Mouse (Mus musculus) MEL (cell line): ENCODE measurements around the gene Hoxa9. TPM values are rescaled to one million over a fixed set of nuclear protein-coding genes. Genes with fewer than 3 reads are reported as not detected.

Source experiments
- DNase-seq: peaks from one replicate; pipeline ENCODE4 v3.0.0; 2011; ENCODE audit warnings: low read depth, low spot score
- H3K27ac ChIP-seq: 2 replicates; pipeline ENCODE4 v1.5.1; 2012; ENCODE audit warnings: low read depth, mild to moderate bottlenecking, control low read depth, low read length, moderate library complexity; ENCODE audit not compliant: control insufficient read depth
- H3K27me3 ChIP-seq, 2 experiments: fragments of 150-350 bp in 1 of 2; sonication (generic) in 1 of 2; 2 replicates each; pipeline ENCODE4 v1.6.1; 2012; ENCODE audit warnings: low read length in 2 of 2, mild to moderate bottlenecking in 2 of 2, improper control_type of control experiment in 1 of 2, moderate library complexity in 1 of 2; ENCODE audit not compliant: insufficient read depth in 2 of 2, control insufficient read depth in 1 of 2
- H3K36me3 ChIP-seq, 2 experiments: 2 replicates each; pipeline ENCODE4 v1.6.1; 2012 to 2014; ENCODE audit warnings: low read length in 2 of 2, improper control_type of control experiment in 1 of 2, inconsistent platforms in 1 of 2, mild to moderate bottlenecking in 1 of 2; ENCODE audit not compliant: insufficient read depth in 2 of 2, control insufficient read depth in 1 of 2
- H3K4me1 ChIP-seq, 2 experiments: fragments of 150-350 bp in 1 of 2; sonication (generic) in 1 of 2; 2 replicates each; pipeline ENCODE4 v1.6.1; 2012; ENCODE audit warnings: low read length in 2 of 2, improper control_type of control experiment in 1 of 2, mild to moderate bottlenecking in 1 of 2; ENCODE audit not compliant: insufficient read depth in 2 of 2, control insufficient read depth in 1 of 2
- H3K4me3 ChIP-seq, 2 experiments: fragments of 150-350 bp in 1 of 2; sonication (generic) in 1 of 2; 2 replicates each; pipeline ENCODE4 v1.5.1; 2012; ENCODE audit warnings: low read depth in 2 of 2, low read length in 2 of 2, mild to moderate bottlenecking in 2 of 2, moderate library complexity in 2 of 2, control low read depth in 1 of 2, improper control_type of control experiment in 1 of 2; ENCODE audit not compliant: control insufficient read depth in 1 of 2, insufficient read depth in 1 of 2
- H3K79me2 ChIP-seq: 2 replicates; pipeline ENCODE4 v1.6.1; 2012; ENCODE audit warnings: mild to moderate bottlenecking, low read length, moderate library complexity; ENCODE audit not compliant: control insufficient read depth, poor library complexity, insufficient read depth
- H3K9ac ChIP-seq: 2 replicates; pipeline ENCODE4 v1.6.1; 2012; ENCODE audit warnings: low read depth, mild to moderate bottlenecking, control low read depth, low read length, moderate library complexity; ENCODE audit not compliant: control insufficient read depth, poor library complexity, severe bottlenecking
- H3K9me3 ChIP-seq: fragments of 150-350 bp; sonication (generic); replicated peaks from 2 replicates; pipeline ENCODE4 v1.6.1; 2012; ENCODE audit warnings: mild to moderate bottlenecking, low read length, improper control_type of control experiment, moderate library complexity; ENCODE audit not compliant: insufficient read depth
- CHD2 ChIP-seq: IDR thresholded peaks from 2 replicates; pipeline ENCODE4 v1.6.1; 2011; ENCODE audit warnings: low read length, improper control_type of control experiment
- EP300 ChIP-seq, 2 experiments: IDR thresholded peaks; 2 replicates each; pipeline ENCODE4 v1.6.1; 2011; ENCODE audit warnings: improper control_type of control experiment in 2 of 2, low read length in 2 of 2, low read depth in 1 of 2, mild to moderate bottlenecking in 1 of 2
- GABPA ChIP-seq: IDR thresholded peaks from 2 replicates; pipeline ENCODE4 v1.6.1; 2012; ENCODE audit warnings: low read depth, mild to moderate bottlenecking, inconsistent platforms, low read length, improper control_type of control experiment, moderate library complexity
- GATA1 ChIP-seq: IDR thresholded peaks from 2 replicates; pipeline ENCODE4 v1.6.1; 2011; ENCODE audit warnings: low read depth, low read length, improper control_type of control experiment
- HCFC1 ChIP-seq: IDR thresholded peaks from 2 replicates; pipeline ENCODE4 v1.6.1; 2012; ENCODE audit warnings: low read depth, mild to moderate bottlenecking, inconsistent platforms, low read length, improper control_type of control experiment, moderate library complexity
- MAFK ChIP-seq: IDR thresholded peaks from 2 replicates; pipeline ENCODE4 v1.6.1; 2011; ENCODE audit warnings: low read depth, mild to moderate bottlenecking, low read length, improper control_type of control experiment, borderline replicate concordance
- MAX ChIP-seq: IDR thresholded peaks from 2 replicates; pipeline ENCODE4 v1.6.1; 2011; ENCODE audit warnings: low read length, improper control_type of control experiment
- MYC ChIP-seq: IDR thresholded peaks from 2 replicates; pipeline ENCODE4 v1.6.1; 2011; ENCODE audit warnings: low read depth, mild to moderate bottlenecking, low read length, improper control_type of control experiment, moderate library complexity
- NRF1 ChIP-seq: IDR thresholded peaks from 2 replicates; pipeline ENCODE4 v1.6.1; 2014; ENCODE audit warnings: low read depth, mild to moderate bottlenecking, inconsistent platforms, low read length, improper control_type of control experiment, moderate library complexity; ENCODE audit not compliant: poor library complexity, insufficient read depth, severe bottlenecking
- POLR2AphosphoS2 ChIP-seq: IDR thresholded peaks from 2 replicates; pipeline ENCODE4 v1.6.1; 2011; ENCODE audit warnings: low read length, improper control_type of control experiment
- POLR2AphosphoS5 ChIP-seq: IDR thresholded peaks from 2 replicates; pipeline ENCODE4 v1.6.1; 2012; ENCODE audit warnings: low read depth, borderline replicate concordance, mild to moderate bottlenecking, inconsistent platforms, low read length, moderate library complexity, mixed read lengths
- RAD21 ChIP-seq: IDR thresholded peaks from 2 replicates; pipeline ENCODE4 v1.6.1; 2011; ENCODE audit warnings: mild to moderate bottlenecking, low read depth, low read length, improper control_type of control experiment
- RCOR1 ChIP-seq: IDR thresholded peaks from 2 replicates; pipeline ENCODE4 v1.6.1; 2012; ENCODE audit warnings: low read depth, mild to moderate bottlenecking, inconsistent platforms, low read length, improper control_type of control experiment
- SMC3 ChIP-seq: IDR thresholded peaks from 2 replicates; pipeline ENCODE4 v1.6.1; 2011; ENCODE audit warnings: low read depth, low read length, improper control_type of control experiment
- TCF12 ChIP-seq: IDR thresholded peaks from 2 replicates; pipeline ENCODE4 v1.6.1; 2014; ENCODE audit warnings: low read depth, mild to moderate bottlenecking, inconsistent platforms, low read length, improper control_type of control experiment, moderate library complexity
- UBTF ChIP-seq: IDR thresholded peaks from 2 replicates; pipeline ENCODE4 v1.6.1; 2012; ENCODE audit warnings: low read depth, mild to moderate bottlenecking, inconsistent platforms, low read length, improper control_type of control experiment, moderate library complexity, borderline replicate concordance; ENCODE audit not compliant: insufficient read depth
- USF1 ChIP-seq: IDR thresholded peaks from 2 replicates; pipeline ENCODE4 v1.6.1; 2014; ENCODE audit warnings: low read depth, mild to moderate bottlenecking, inconsistent platforms, low read length, improper control_type of control experiment, moderate library complexity
- ZMIZ1 ChIP-seq: IDR thresholded peaks from 2 replicates; pipeline ENCODE4 v1.6.1; 2012; ENCODE audit warnings: low read depth, mild to moderate bottlenecking, inconsistent platforms, low read length, improper control_type of control experiment, moderate library complexity
- polyA plus RNA-seq, 2 experiments: library from polyadenylated mRNA; stranded (reverse) in 1 of 2; unstranded in 1 of 2; fragments of >175 nt in 1 of 2; fragments of >200 nt in 1 of 2; gene quantifications; 2 replicates each; pipeline versions ENCODE4 v1.2.1 to v1.2.4; 2012; ENCODE audit warnings: low replicate concordance in 2 of 2, low read depth in 1 of 2; ENCODE audit not compliant: insufficient read length in 2 of 2, insufficient read depth in 1 of 2, missing spikeins in 1 of 2
- total RNA-seq: library from RNA; depleted of rRNA; stranded (reverse); fragments of 300-350 nt; gene quantifications from 2 replicates; pipeline ENCODE4 v1.2.3, GENCODE M21; 2012

Gene Hoxa9
- total and polyA plus RNA-seq, 3 experiments: not detected

GRCm38 (mm10) chr6:52183311-52184080 is 47.4 kb downstream of the Hoxa9 start:
- no peaks in the 10 kb centered on the region for H3K9me3 ChIP-seq
- H3K36me3 ChIP-seq: no peaks in the 10 kb centered on the region
- H3K4me3 ChIP-seq: no peak overlapping the region
- H3K4me1 ChIP-seq: no peaks in the 10 kb centered on the region
- H3K27me3 ChIP-seq: no peaks in the 10 kb centered on the region
- H3K9ac ChIP-seq: no peak overlapping the region
- no peaks in the 10 kb centered on the region for H3K79me2 ChIP-seq
- no peak for TF ChIP-seq CHD2
- TF ChIP-seq USF1: no peak
- TF ChIP-seq POLR2AphosphoS2: no peak
- TF ChIP-seq RAD21: no peak
- no peak for TF ChIP-seq HCFC1
- no peak for TF ChIP-seq NRF1
- no peak for DNase-seq
- no peak overlapping the region for H3K27ac ChIP-seq

- no peaks in the 10 kb centered on the region for H3K36me3 ChIP-seq
- H3K9ac ChIP-seq: no peak overlapping the region
- no peaks in the 10 kb centered on the region for H3K79me2 ChIP-seq
- no peaks in the 10 kb centered on the region for H3K27me3 ChIP-seq
- H3K4me3 ChIP-seq: no peak overlapping the region
- H3K9me3 ChIP-seq: no peaks in the 10 kb centered on the region
- no peak overlapping the region for H3K27ac ChIP-seq
- no peak for DNase-seq
- no peak for TF ChIP-seq GABPA
- no peak for TF ChIP-seq UBTF
- no peak for TF ChIP-seq MYC
- TF ChIP-seq ZMIZ1: no peak
- TF ChIP-seq SMC3: no peak
- TF ChIP-seq MAX: no peak
- H3K4me1 ChIP-seq: no peaks in the 10 kb centered on the region
These were observed 48.1 kb downstream of the Hoxa9 start for GRCm38 (mm10) chr6:52182793-52183192.

- TF ChIP-seq UBTF (no peak), EP300 (IDR thresholded peaks at IDR 0.05; ENCODE audit: low read depth in 1 of 2, low read length in 2 of 2) (no peak), MAFK (no peak), ZMIZ1 (no peak), USF1 (no peak), POLR2AphosphoS2 (no peak), POLR2AphosphoS5 (no peak), SMC3 (no peak), GATA1 (no peak), TCF12 (no peak), RCOR1 (no peak), NRF1 (no peak)
- TF ChIP-seq, all 39 proteins: peak for 0
- no peaks in the 10 kb centered on the region for H3K27me3 ChIP-seq
- DNase-seq: no peak
- no peak overlapping the region for H3K27ac ChIP-seq
- H3K4me3 ChIP-seq: no peak overlapping the region
- H3K4me1 ChIP-seq: no peaks in the 10 kb centered on the region
- no peaks in the 10 kb centered on the region for H3K36me3 ChIP-seq
- H3K79me2 ChIP-seq: no peaks in the 10 kb centered on the region
- no peaks in the 10 kb centered on the region for H3K9me3 ChIP-seq
- no peak overlapping the region for H3K9ac ChIP-seq
These were observed 48.9 kb downstream of the Hoxa9 start for GRCm38 (mm10) chr6:52182030-52182429.
